In the genomic region with DNA sequence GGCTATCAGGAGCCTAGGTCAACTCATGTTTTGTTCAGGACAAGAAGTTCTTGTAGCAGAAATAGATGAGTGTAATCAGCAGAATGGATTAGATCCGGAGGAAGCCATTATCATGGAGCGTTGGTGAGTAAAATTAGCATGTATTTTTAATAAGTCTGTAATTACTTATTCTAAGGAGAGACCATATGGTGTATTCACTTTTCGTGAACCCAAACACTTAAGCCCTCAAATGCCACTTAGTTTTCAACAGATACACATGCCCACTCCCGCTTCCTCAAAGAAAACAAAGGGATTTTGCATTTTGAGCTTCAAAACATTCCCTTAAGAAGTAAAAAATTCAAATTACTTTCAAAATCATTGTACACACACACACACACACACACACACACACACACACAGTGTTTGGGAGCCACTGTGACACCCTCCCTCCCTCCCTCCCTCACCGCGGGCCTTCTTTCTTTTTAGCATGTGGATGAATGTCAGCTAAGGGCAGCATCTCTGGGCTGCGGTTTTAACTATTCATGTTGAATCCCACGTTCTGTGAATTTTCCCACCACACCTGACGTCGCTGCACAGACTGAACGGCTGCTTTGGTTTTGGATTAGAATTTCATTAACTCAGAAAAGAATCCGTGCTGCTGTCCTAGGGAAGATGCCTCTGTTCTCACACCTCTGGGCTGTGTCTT, we compare ENCODE assay signal across 25 mouse cellular contexts.
DNase-seq lines count a peak whose midpoint lies in the region; ATAC-seq and TF ChIP-seq lines count a peak whose summit lies in the region.
"Had no signal": no experiment of that assay in that cellular context is flagged by ENCODE, and none has a peak within 500 bp of the region (broad histone marks: within the 10 kb centered on the region; RNA-seq: fewer than 3 reads in every experiment).

No protein-coding gene starts in this region.

- no peak overlapping the region for H3K4me3 ChIP-seq in forebrain, embryonic 13.5 days
- no peak overlapping the region for H3K4me3 ChIP-seq in forebrain, embryonic 11.5 days (ENCODE audit: low read depth, low read length)
- H3K4me3 ChIP-seq in midbrain, embryonic 13.5 days (replicated peaks), result no peak overlapping the region
- no peak overlapping the region for H3K4me3 ChIP-seq in midbrain, embryonic 11.5 days (ENCODE audit: low read depth, low read length)
- H3K4me3 ChIP-seq: embryonic facial prominence, embryonic 10.5 days; embryonic facial prominence, embryonic 13.5 days; erythroblast, embryonic 14.5 days; gastrocnemius, adult 2 months; heart, embryonic 12.5 days; heart, embryonic 15.5 days; hindbrain, embryonic 15.5 days had no signal

- 44% methylated on average over 12 of the region's 12 CpGs for WGBS in forebrain, embryonic 13.5 days
- WGBS in forebrain, embryonic 11.5 days, result 68% methylated on average over 12 of the region's 12 CpGs
- WGBS in midbrain, embryonic 13.5 days, result 45% methylated on average over 12 of the region's 12 CpGs
- 64% methylated on average over 12 of the region's 12 CpGs for WGBS in midbrain, embryonic 11.5 days

- H3K4me2 ChIP-seq in forebrain, embryonic 13.5 days, result no peak overlapping the region
- no peak overlapping the region for H3K4me2 ChIP-seq in forebrain, embryonic 11.5 days (ENCODE audit: low read depth, low read length, severe bottlenecking)
- no peak overlapping the region for H3K4me2 ChIP-seq in midbrain, embryonic 13.5 days (replicated peaks)
- no peak overlapping the region for H3K4me2 ChIP-seq in midbrain, embryonic 11.5 days
- H3K4me2 ChIP-seq: embryonic facial prominence, embryonic 13.5 days; heart, embryonic 12.5 days; heart, embryonic 15.5 days; hindbrain, embryonic 15.5 days had no signal

- DNase-seq in forebrain, embryonic 11.5 days (ENCODE audit: low spot score), result no peak
- DNase-seq in midbrain, embryonic 11.5 days (ENCODE audit: low spot score, missing footprints), result no peak
- DNase-seq in brain, embryonic 14.5 days (ENCODE audit: low read depth), result peak; percentile 73
- DNase-seq in left cerebral cortex, postnatal 14 days (ENCODE audit: low spot score in 2 of 2), result no peak
- DNase-seq in heart, adult 8-10 months (ENCODE audit: low spot score), result no peak
- DNase-seq: adrenal gland, postnatal 14 days; cerebellum, adult 11-12 months; cerebellum, adult 8-10 months; cerebellum, postnatal 10 days; cerebellum, postnatal 36 days; embryo, embryonic 11 days; gastrocnemius, adult 2 months; gastrocnemius, postnatal 14 days; heart, postnatal 10 days; heart, postnatal 36 days had no signal

- intact Hi-C loops in left cerebral cortex, postnatal 14 days (cut with DNase I), result no loop called here

- no peak for TF ChIP-seq POLR2A in brain, embryonic 14.5 days (IDR thresholded peaks at IDR 0.05; ENCODE audit: borderline replicate concordance, extremely low read depth, insufficient read depth, insufficient read length, poor library complexity, severe bottlenecking)

- no peak overlapping the region for H3K9ac ChIP-seq in forebrain, embryonic 13.5 days
- H3K9ac ChIP-seq in forebrain, embryonic 11.5 days (ENCODE audit: low read length), result no peak overlapping the region
- H3K9ac ChIP-seq in midbrain, embryonic 13.5 days (replicated peaks), result no peak overlapping the region
- H3K9ac ChIP-seq in midbrain, embryonic 11.5 days (ENCODE audit: low read length), result no peak overlapping the region
- H3K9ac ChIP-seq: embryonic facial prominence, embryonic 13.5 days; heart, embryonic 12.5 days; heart, embryonic 15.5 days; hindbrain, embryonic 15.5 days had no signal

- 0 out of 2 replicates have a peak, but pooled peaks have one; percentile 55 for ATAC-seq in forebrain, embryonic 13.5 days
- ATAC-seq in forebrain, embryonic 11.5 days (replicated peaks; ENCODE audit: low FRiP score), result no peak
- ATAC-seq in midbrain, embryonic 13.5 days, result no peak
- ATAC-seq in midbrain, embryonic 11.5 days (ENCODE audit: low FRiP score), result no peak
- ATAC-seq: CD4-positive, CD25-positive, alpha-beta regulatory T cell, adult 4 months; intestine, postnatal 0 days had no signal

- H3K4me1 ChIP-seq in forebrain, embryonic 13.5 days, result peaks cover 17% of the 10 kb centered on the region
- H3K4me1 ChIP-seq in forebrain, embryonic 11.5 days (replicated peaks; ENCODE audit: control insufficient read depth, insufficient read depth, low read length), result no peaks in the 10 kb centered on the region
- peaks cover 14% of the 10 kb centered on the region for H3K4me1 ChIP-seq in midbrain, embryonic 13.5 days (replicated peaks)
- peaks cover 2% of the 10 kb centered on the region; the same call in 1 of the 2 replicates for H3K4me1 ChIP-seq in midbrain, embryonic 11.5 days (ENCODE audit: control insufficient read depth, insufficient read depth, low read length)
- H3K4me1 ChIP-seq: embryonic facial prominence, embryonic 10.5 days; embryonic facial prominence, embryonic 13.5 days; heart, embryonic 12.5 days; heart, embryonic 15.5 days had no signal

- no peaks in the 10 kb centered on the region for H3K36me3 ChIP-seq in forebrain, embryonic 13.5 days (ENCODE audit: poor library complexity, severe bottlenecking)
- no peaks in the 10 kb centered on the region for H3K36me3 ChIP-seq in forebrain, embryonic 11.5 days (ENCODE audit: control insufficient read depth, insufficient read depth, low read length)
- H3K36me3 ChIP-seq in midbrain, embryonic 13.5 days, result no peaks in the 10 kb centered on the region
- H3K36me3 ChIP-seq in midbrain, embryonic 11.5 days (ENCODE audit: control insufficient read depth, insufficient read depth, low read length), result no peaks in the 10 kb centered on the region
- H3K36me3 ChIP-seq: embryonic facial prominence, embryonic 10.5 days; embryonic facial prominence, embryonic 13.5 days; heart, embryonic 12.5 days; heart, embryonic 15.5 days; hindbrain, embryonic 15.5 days had no signal

- no peak for TF ChIP-seq CTCF in brain, embryonic 14.5 days (IDR thresholded peaks at IDR 0.05; ENCODE audit: borderline replicate concordance, extremely low read depth, insufficient read depth, insufficient read length)

- no peaks in the 10 kb centered on the region for H3K27me3 ChIP-seq in forebrain, embryonic 13.5 days
- no peaks in the 10 kb centered on the region for H3K27me3 ChIP-seq in forebrain, embryonic 11.5 days (ENCODE audit: control insufficient read depth, insufficient read depth, low read length)
- 0 out of 2 replicates have a peak, but pooled peaks cover 8% of the 10 kb centered on the region for H3K27me3 ChIP-seq in midbrain, embryonic 13.5 days
- no peaks in the 10 kb centered on the region for H3K27me3 ChIP-seq in midbrain, embryonic 11.5 days (ENCODE audit: control insufficient read depth, insufficient read depth, low read length)
- H3K27me3 ChIP-seq: embryonic facial prominence, embryonic 13.5 days; heart, embryonic 12.5 days; heart, embryonic 15.5 days; hindbrain, embryonic 15.5 days had no signal

- peaks cover 5% of the 10 kb centered on the region; the same call in 1 of the 2 replicates for H3K9me3 ChIP-seq in forebrain, embryonic 13.5 days (replicated peaks)
- no peaks in the 10 kb centered on the region for H3K9me3 ChIP-seq in forebrain, embryonic 11.5 days (ENCODE audit: control insufficient read depth, low read length)
- H3K9me3 ChIP-seq in midbrain, embryonic 13.5 days, result peaks cover 4% of the 10 kb centered on the region; the same call in 1 of the 2 replicates
- peaks cover 3% of the 10 kb centered on the region; the same call in 1 of the 2 replicates for H3K9me3 ChIP-seq in midbrain, embryonic 11.5 days (ENCODE audit: control insufficient read depth, low read length)
- H3K9me3 ChIP-seq: embryonic facial prominence, embryonic 13.5 days; heart, embryonic 15.5 days; hindbrain, embryonic 15.5 days had no signal

- H3K27ac ChIP-seq in forebrain, embryonic 13.5 days, result 0 out of 2 replicates have a peak overlapping the region, but pooled peaks have one; percentile 38
- no peak overlapping the region for H3K27ac ChIP-seq in forebrain, embryonic 11.5 days (ENCODE audit: low read depth, low read length)
- 0 out of 2 replicates have a peak overlapping the region, but pooled peaks have one; percentile 9 for H3K27ac ChIP-seq in midbrain, embryonic 13.5 days
- H3K27ac ChIP-seq in midbrain, embryonic 11.5 days (ENCODE audit: low read depth, low read length), result no peak overlapping the region
- H3K27ac ChIP-seq: embryonic facial prominence, embryonic 10.5 days; embryonic facial prominence, embryonic 13.5 days; gastrocnemius, adult 2 months; heart, embryonic 15.5 days; hindbrain, embryonic 15.5 days had no signal

Comparison
In these comparisons a context has a peak if more than half of its experiments do, and no peak if none do; other contexts are left out.
1. H3K27ac ChIP-seq: peak in forebrain, embryonic 13.5 days (single experiment) and midbrain, embryonic 13.5 days (single experiment); none in forebrain, embryonic 11.5 days (single experiment) and midbrain, embryonic 11.5 days (single experiment).